ENCODE assay signal across 28 mouse cellular contexts in genomic region chr11:114025056-114025455, GRCm38 (mm10). TPM values are rescaled to one million over a fixed set of nuclear protein-coding genes. Genes with fewer than 3 reads are reported as not detected.
A peak's percentile ranks its signal among the peaks of the same experiment; 100 is the strongest.
DNase-seq lines count a peak whose midpoint lies in the region; ATAC-seq and TF ChIP-seq lines count a peak whose summit lies in the region.
"Had no signal": no experiment of that assay in that cellular context is flagged by ENCODE, and none has a peak within 500 bp of the region (broad histone marks: within the 10 kb centered on the region; RNA-seq: fewer than 3 reads in every experiment).

No protein-coding gene starts in this region.

- no peak overlapping the region for H3K9ac ChIP-seq in lung, embryonic 14.5 days
- no peak overlapping the region for H3K9ac ChIP-seq in forebrain, embryonic 13.5 days
- H3K9ac ChIP-seq: embryonic facial prominence, embryonic 13.5 days; embryonic facial prominence, embryonic 15.5 days; forebrain, embryonic 12.5 days; forebrain, embryonic 15.5 days; forebrain, postnatal 0 days had no signal

- H3K4me2 ChIP-seq in lung, embryonic 14.5 days, result no peak overlapping the region
- H3K4me2 ChIP-seq in forebrain, embryonic 13.5 days, result no peak overlapping the region
- H3K4me2 ChIP-seq: embryonic facial prominence, embryonic 13.5 days; embryonic facial prominence, embryonic 15.5 days; forebrain, embryonic 12.5 days; forebrain, embryonic 15.5 days had no signal

- no peak for ATAC-seq in lung, embryonic 14.5 days (ENCODE audit: insufficient read depth)
- no peak for ATAC-seq in forebrain, embryonic 13.5 days
- ATAC-seq: activated CD4-positive, CD25-positive, alpha-beta regulatory T cell, adult 4 months; CD4-positive, CD25-positive, alpha-beta regulatory T cell, adult 4 months; forebrain, embryonic 15.5 days; forebrain, postnatal 0 days; Patski had no signal

- no peak overlapping the region for H3K4me3 ChIP-seq in lung, embryonic 14.5 days (ENCODE audit: low read depth, low read length)
- H3K4me3 ChIP-seq in forebrain, embryonic 13.5 days, result no peak overlapping the region
- H3K4me3 ChIP-seq: embryonic facial prominence, embryonic 13.5 days; embryonic facial prominence, embryonic 15.5 days; erythroblast, embryonic 14.5 days; forebrain, embryonic 10.5 days; forebrain, embryonic 12.5 days; forebrain, embryonic 15.5 days had no signal

- peak; percentile 69 to 84 for DNase-seq in adrenal gland, adult (ENCODE audit: inconsistent age in 2 of 2, low spot score in 1 of 2)
- DNase-seq in adrenal gland, adult 18-20 months (ENCODE audit: low spot score in 2 of 2), result no peak
- peak; percentile 55 for DNase-seq in lung, embryonic 14.5 days
- no peak for DNase-seq in lung, postnatal 36 days
- peak; percentile 79 for DNase-seq in adrenal gland, postnatal 14 days
- peak; percentile 74 to 80 for DNase-seq in adrenal gland, postnatal 36 days
- DNase-seq in testis, postnatal 14 days (ENCODE audit: low spot score), result no peak
- DNase-seq: B cell, adult 2 months; cerebellum, adult 11 months; cerebellum, adult 18-20 months; cerebellum, adult 8-10 months; cerebellum, adult 9-11 months; cerebellum, postnatal 14 days; cerebellum, postnatal 36 days; embryo, embryonic 11 days; forebrain, postnatal 0 days had no signal

- no peak overlapping the region for H3K27ac ChIP-seq in lung, embryonic 14.5 days (ENCODE audit: low read depth)
- H3K27ac ChIP-seq in forebrain, embryonic 13.5 days, result no peak overlapping the region
- H3K27ac ChIP-seq: embryonic facial prominence, embryonic 13.5 days; embryonic facial prominence, embryonic 15.5 days; forebrain, embryonic 12.5 days; forebrain, embryonic 15.5 days had no signal

- WGBS in lung, embryonic 14.5 days, result 54% methylated on average over 2 of the region's 2 CpGs
- 86% methylated on average over 2 of the region's 2 CpGs for WGBS in forebrain, embryonic 13.5 days

- H3K4me1 ChIP-seq in lung, embryonic 14.5 days (ENCODE audit: insufficient read depth), result peaks cover 23% of the 10 kb centered on the region
- peaks cover 14% of the 10 kb centered on the region; the same call in 1 of the 2 replicates for H3K4me1 ChIP-seq in forebrain, embryonic 13.5 days
- H3K4me1 ChIP-seq: forebrain, embryonic 15.5 days had no signal

- H3K27me3 ChIP-seq in lung, embryonic 14.5 days (ENCODE audit: insufficient read depth, low read length), result no peaks in the 10 kb centered on the region
- H3K27me3 ChIP-seq in forebrain, embryonic 13.5 days, result peaks cover 3% of the 10 kb centered on the region; the same call in 1 of the 2 replicates
- H3K27me3 ChIP-seq: embryonic facial prominence, embryonic 13.5 days; forebrain, embryonic 15.5 days had no signal

- H3K9me3 ChIP-seq in lung, embryonic 14.5 days (ENCODE audit: low read depth, low read length), result no peaks in the 10 kb centered on the region
- no peaks in the 10 kb centered on the region for H3K9me3 ChIP-seq in forebrain, embryonic 13.5 days (replicated peaks)
- H3K9me3 ChIP-seq: embryonic facial prominence, embryonic 13.5 days; embryonic facial prominence, embryonic 15.5 days; forebrain, embryonic 10.5 days; forebrain, embryonic 12.5 days; forebrain, embryonic 15.5 days had no signal

- TF ChIP-seq CTCF in lung, embryonic 14.5 days (IDR thresholded peaks at IDR 0.05; ENCODE audit: low read depth), result no peak

- H3K36me3 ChIP-seq in lung, embryonic 14.5 days (ENCODE audit: insufficient read depth), result no peaks in the 10 kb centered on the region
- no peaks in the 10 kb centered on the region for H3K36me3 ChIP-seq in forebrain, embryonic 13.5 days (ENCODE audit: poor library complexity, severe bottlenecking)
- H3K36me3 ChIP-seq: embryonic facial prominence, embryonic 13.5 days; embryonic facial prominence, embryonic 15.5 days; forebrain, embryonic 10.5 days; forebrain, embryonic 12.5 days; forebrain, embryonic 15.5 days; G1E had no signal

RNA-seq across cellular contexts. Expression of gene Sdk2, which starts 41.8 kb away (rescaled TPM):
- 1 to 10 TPM; 1.8 to 6.2 TPM for total RNA-seq in adrenal gland, adult 18-20 months (2021)
- 3.5 and 4.4 TPM in 2 replicates for polyA plus RNA-seq in lung, embryonic 14.5 days (2014; fragmentation: Nextera tagmentation; extraction: Ambion mirVana)
- 2.9 and 4.4 TPM in 2 replicates for total RNA-seq in adrenal gland, postnatal 14 days (2021)
- 1 to 10 TPM; 3.1 to 6.0 TPM for total RNA-seq in adrenal gland, postnatal 36 days (2021)
- 1.6 and 1.8 TPM in 2 replicates for polyA plus RNA-seq in forebrain, embryonic 13.5 days (2015; fragmentation: Nextera tagmentation; extraction: Ambion mirVana)
- total RNA-seq: common myeloid progenitor, adult 5-6 weeks had no signal
- polyA plus RNA-seq: activated CD4-positive, CD25-positive, alpha-beta regulatory T cell, adult 4 months; G1E; Patski had no signal

Comparison
In these comparisons a context has a peak if more than half of its experiments do, and no peak if none do; other contexts are left out.
1. DNase-seq: peak in adrenal gland, adult (2 of 2), lung, embryonic 14.5 days (single experiment), adrenal gland, postnatal 14 days (single experiment) and adrenal gland, postnatal 36 days (2 of 2); none in adrenal gland, adult 18-20 months (0 of 2), lung, postnatal 36 days (single experiment) and testis, postnatal 14 days (single experiment).